Mouse (Mus musculus): ENCODE data around the gene Cpne5. TPM values are rescaled to one million over a fixed set of nuclear protein-coding genes. Genes with fewer than 3 reads are reported as not detected.
"Not testable (repeated sequence)": the region's sequence is repeated elsewhere in the genome, so short reads cannot be mapped to it uniquely, and the experiment has no call there.

Cpne5 gene
- polyA plus RNA-seq, 1 experiment from 2014 or later = 12.9 TPM

- Histone ChIP-seq H3K4me1 (replicated peaks; ENCODE audit: control insufficient read depth, insufficient read depth, low read length) (peaks cover 16% of the 10 kb centered on the region; the same call in 1 of the 2 replicates), H3K9ac (ENCODE audit: low read length) (no peak overlapping the region), H3K9me3 (ENCODE audit: control insufficient read depth, low read length) (no peaks in the 10 kb centered on the region), H3K4me3 (ENCODE audit: low read depth, low read length) (no peak overlapping the region), H3K36me3 (ENCODE audit: control insufficient read depth, insufficient read depth, low read length) (peaks cover 52% of the 10 kb centered on the region), H3K27ac (ENCODE audit: low read depth) (no peak overlapping the region), H3K4me2 (ENCODE audit: low read length) (no peak overlapping the region), H3K27me3 (replicated peaks; ENCODE audit: control insufficient read depth, insufficient read depth, low read length) (no peaks in the 10 kb centered on the region)
- ATAC-seq (replicated peaks; ENCODE audit: low FRiP score, low TSS enrichment, low read depth) (no peak), DNase-seq (ENCODE audit: low spot score) (no peak)
- WGBS = 91% methylated on average over 15 of the region's 15 CpGs
Observed at GRCm38 (mm10) chr17:29260501-29260900, 22.5 kb upstream of the Cpne5 start.

GRCm38 (mm10) chr17:29259489-29259888, 21.5 kb upstream of the Cpne5 start:
- peaks cover 52% of the 10 kb centered on the region for H3K36me3 ChIP-seq (ENCODE audit: control insufficient read depth, insufficient read depth, low read length)
- ATAC-seq (replicated peaks; ENCODE audit: low FRiP score, low TSS enrichment, low read depth) = no peak

GRCm38 (mm10) chr17:29258921-29259320, 21.0 kb upstream of the Cpne5 start:
- Histone ChIP-seq H3K4me2 (ENCODE audit: low read length) (no peak overlapping the region), H3K27ac (ENCODE audit: low read depth) (no peak overlapping the region), H3K9me3 (ENCODE audit: control insufficient read depth, low read length) (no peaks in the 10 kb centered on the region), H3K27me3 (replicated peaks; ENCODE audit: control insufficient read depth, insufficient read depth, low read length) (no peaks in the 10 kb centered on the region), H3K4me3 (ENCODE audit: low read depth, low read length) (no peak overlapping the region), H3K36me3 (ENCODE audit: control insufficient read depth, insufficient read depth, low read length) (peaks cover 56% of the 10 kb centered on the region), H3K9ac (ENCODE audit: low read length) (no peak overlapping the region), H3K4me1 (replicated peaks; ENCODE audit: control insufficient read depth, insufficient read depth, low read length) (peaks cover 12% of the 10 kb centered on the region; the same call in 1 of the 2 replicates)
- ATAC-seq (replicated peaks; ENCODE audit: low FRiP score, low TSS enrichment, low read depth) (no peak), DNase-seq (ENCODE audit: low spot score) (no peak)
- 96% methylated on average over 2 of the region's 2 CpGs for WGBS

More at GRCm38 (mm10) chr17:29259489-29259888, 21.5 kb upstream of the Cpne5 start:
- H3K4me2 ChIP-seq (ENCODE audit: low read length) = no peak overlapping the region
- H3K9ac ChIP-seq (ENCODE audit: low read length) = no peak overlapping the region
- no peaks in the 10 kb centered on the region for H3K9me3 ChIP-seq (ENCODE audit: control insufficient read depth, low read length)
- peak; percentile 90 for DNase-seq (ENCODE audit: low spot score)
- no peaks in the 10 kb centered on the region for H3K27me3 ChIP-seq (replicated peaks; ENCODE audit: control insufficient read depth, insufficient read depth, low read length)
- whole genome bisulfite sequencing = 13% methylated on average over 3 of the region's 3 CpGs
- no peak overlapping the region for H3K4me3 ChIP-seq (ENCODE audit: low read depth, low read length)
- H3K27ac ChIP-seq (ENCODE audit: low read depth) = no peak overlapping the region
- H3K4me1 ChIP-seq (replicated peaks; ENCODE audit: control insufficient read depth, insufficient read depth, low read length) = peaks cover 14% of the 10 kb centered on the region; the same call in 1 of the 2 replicates

GRCm38 (mm10) chr17:29258025-29258558, 20.1 kb upstream of the Cpne5 start:
- Histone ChIP-seq H3K9me3 (ENCODE audit: control insufficient read depth, low read length) (no peaks in the 10 kb centered on the region), H3K27ac (ENCODE audit: low read depth) (no peak overlapping the region), H3K4me2 (ENCODE audit: low read length) (no peak overlapping the region), H3K4me1 (replicated peaks; ENCODE audit: control insufficient read depth, insufficient read depth, low read length) (peaks cover 11% of the 10 kb centered on the region; the same call in 1 of the 2 replicates), H3K27me3 (replicated peaks; ENCODE audit: control insufficient read depth, insufficient read depth, low read length) (no peaks in the 10 kb centered on the region), H3K36me3 (ENCODE audit: control insufficient read depth, insufficient read depth, low read length) (peaks cover 59% of the 10 kb centered on the region), H3K4me3 (ENCODE audit: low read depth, low read length) (no peak overlapping the region), H3K9ac (ENCODE audit: low read length) (no peak overlapping the region)
- DNase-seq (ENCODE audit: low spot score) = no peak
- ATAC-seq (replicated peaks; ENCODE audit: low FRiP score, low TSS enrichment, low read depth) = no peak
- WGBS = 81% methylated on average over 10 of the region's 10 CpGs

- peaks cover 69% of the 10 kb centered on the region for H3K36me3 ChIP-seq (ENCODE audit: control insufficient read depth, insufficient read depth, low read length)
- no peak for ATAC-seq (replicated peaks; ENCODE audit: low FRiP score, low TSS enrichment, low read depth)
- H3K27ac ChIP-seq (ENCODE audit: low read depth) = no peak overlapping the region
- no peak for DNase-seq (ENCODE audit: low spot score)
- H3K4me2 ChIP-seq (ENCODE audit: low read length) = no peak overlapping the region
- H3K9me3 ChIP-seq (ENCODE audit: control insufficient read depth, low read length) = no peaks in the 10 kb centered on the region
- no peak overlapping the region for H3K9ac ChIP-seq (ENCODE audit: low read length)
- no peak overlapping the region for H3K4me3 ChIP-seq (ENCODE audit: low read depth, low read length)
- H3K4me1 ChIP-seq (replicated peaks; ENCODE audit: control insufficient read depth, insufficient read depth, low read length) = 0 out of 2 replicates have a peak, but pooled peaks cover 3% of the 10 kb centered on the region
- H3K27me3 ChIP-seq (replicated peaks; ENCODE audit: control insufficient read depth, insufficient read depth, low read length) = no peaks in the 10 kb centered on the region
- WGBS = 91% methylated on average over 10 of the region's 10 CpGs
Observed at GRCm38 (mm10) chr17:29257001-29257511, 19.1 kb upstream of the Cpne5 start.

GRCm38 (mm10) chr17:29256507-29256906, 18.5 kb upstream of the Cpne5 start:
- 81% methylated on average over 6 of the region's 6 CpGs for WGBS
- Histone ChIP-seq H3K4me3 (ENCODE audit: low read depth, low read length) (no peak overlapping the region), H3K27me3 (replicated peaks; ENCODE audit: control insufficient read depth, insufficient read depth, low read length) (no peaks in the 10 kb centered on the region), H3K27ac (ENCODE audit: low read depth) (no peak overlapping the region), H3K4me1 (replicated peaks; ENCODE audit: control insufficient read depth, insufficient read depth, low read length) (no peaks in the 10 kb centered on the region), H3K4me2 (ENCODE audit: low read length) (no peak overlapping the region), H3K36me3 (ENCODE audit: control insufficient read depth, insufficient read depth, low read length) (peaks cover 69% of the 10 kb centered on the region), H3K9me3 (ENCODE audit: control insufficient read depth, low read length) (no peaks in the 10 kb centered on the region), H3K9ac (ENCODE audit: low read length) (no peak overlapping the region)
- no peak for DNase-seq (ENCODE audit: low spot score)
- no peak for ATAC-seq (replicated peaks; ENCODE audit: low FRiP score, low TSS enrichment, low read depth)

GRCm38 (mm10) chr17:29254784-29255183, 16.8 kb upstream of the Cpne5 start:
- H3K4me1 ChIP-seq (replicated peaks; ENCODE audit: control insufficient read depth, insufficient read depth, low read length); H3K27me3 ChIP-seq (replicated peaks; ENCODE audit: control insufficient read depth, insufficient read depth, low read length); DNase-seq (ENCODE audit: low spot score); H3K9me3 ChIP-seq (ENCODE audit: control insufficient read depth, low read length); ATAC-seq (replicated peaks; ENCODE audit: low FRiP score, low TSS enrichment, low read depth); H3K4me3 ChIP-seq (ENCODE audit: low read depth, low read length); H3K4me2 ChIP-seq (ENCODE audit: low read length); H3K9ac ChIP-seq (ENCODE audit: low read length); H3K27ac ChIP-seq (ENCODE audit: low read depth): not testable (repeated sequence)
- peaks cover 71% of the 10 kb centered on the region for H3K36me3 ChIP-seq (ENCODE audit: control insufficient read depth, insufficient read depth, low read length)
- WGBS = 93% methylated on average over 6 of the region's 6 CpGs

- Histone ChIP-seq H3K4me2 (ENCODE audit: low read length) (no peak overlapping the region), H3K4me1 (replicated peaks; ENCODE audit: control insufficient read depth, insufficient read depth, low read length) (no peaks in the 10 kb centered on the region), H3K9me3 (ENCODE audit: control insufficient read depth, low read length) (no peaks in the 10 kb centered on the region), H3K4me3 (ENCODE audit: low read depth, low read length) (no peak overlapping the region), H3K9ac (ENCODE audit: low read length) (no peak overlapping the region), H3K27ac (ENCODE audit: low read depth) (no peak overlapping the region), H3K27me3 (replicated peaks; ENCODE audit: control insufficient read depth, insufficient read depth, low read length) (no peaks in the 10 kb centered on the region), H3K36me3 (ENCODE audit: control insufficient read depth, insufficient read depth, low read length) (peaks cover 72% of the 10 kb centered on the region)
- WGBS = 69% methylated on average over 9 of the region's 9 CpGs
- ATAC-seq (replicated peaks; ENCODE audit: low FRiP score, low TSS enrichment, low read depth) = no peak
- DNase-seq (ENCODE audit: low spot score) = no peak
Observed at GRCm38 (mm10) chr17:29253684-29254083, 15.7 kb upstream of the Cpne5 start.

GRCm38 (mm10) chr17:29253236-29253635, 15.3 kb upstream of the Cpne5 start:
- no peak for DNase-seq (ENCODE audit: low spot score)
- Histone ChIP-seq H3K4me1 (replicated peaks; ENCODE audit: control insufficient read depth, insufficient read depth, low read length) (no peaks in the 10 kb centered on the region), H3K27me3 (replicated peaks; ENCODE audit: control insufficient read depth, insufficient read depth, low read length) (no peaks in the 10 kb centered on the region), H3K9me3 (ENCODE audit: control insufficient read depth, low read length) (no peaks in the 10 kb centered on the region), H3K27ac (ENCODE audit: low read depth) (no peak overlapping the region), H3K9ac (ENCODE audit: low read length) (no peak overlapping the region), H3K4me2 (ENCODE audit: low read length) (no peak overlapping the region), H3K36me3 (ENCODE audit: control insufficient read depth, insufficient read depth, low read length) (peaks cover 67% of the 10 kb centered on the region), H3K4me3 (ENCODE audit: low read depth, low read length) (no peak overlapping the region)
- 83% methylated on average over 2 of the region's 2 CpGs for WGBS
- no peak for ATAC-seq (replicated peaks; ENCODE audit: low FRiP score, low TSS enrichment, low read depth)
